In genomic region chr4:154672027-154672426, GRCm38 (mm10) we compare ENCODE assay signal across 17 mouse cellular contexts. TPM values are rescaled to one million over a fixed set of nuclear protein-coding genes. Genes with fewer than 3 reads are reported as not detected.
"Had no signal": no experiment of that assay in that cellular context is flagged by ENCODE, and none has a peak within 500 bp of the region (broad histone marks: within the 10 kb centered on the region; RNA-seq: fewer than 3 reads in every experiment).

No protein-coding gene starts in this region.

- H3K9ac ChIP-seq: intestine, embryonic 15.5 days; limb, embryonic 15.5 days; liver, embryonic 12.5 days; lung, embryonic 14.5 days; midbrain, embryonic 12.5 days; neural tube, embryonic 13.5 days had no signal

- H3K4me2 ChIP-seq: intestine, embryonic 15.5 days; limb, embryonic 15.5 days; liver, embryonic 12.5 days; lung, embryonic 14.5 days; midbrain, embryonic 12.5 days; neural tube, embryonic 13.5 days had no signal

- H3K4me3 ChIP-seq: intestine, embryonic 15.5 days; limb, embryonic 15.5 days; liver, embryonic 12.5 days; midbrain, embryonic 12.5 days; neural tube, embryonic 13.5 days had no signal

- DNase-seq: layer of hippocampus, adult 9-11 months; layer of hippocampus, postnatal 36 days; lung, embryonic 14.5 days; lung, postnatal 10 days; lung, postnatal 4 days; right cerebral cortex, postnatal 14 days; thymus, postnatal 4 days had no signal

- H3K27ac ChIP-seq: intestine, embryonic 15.5 days; limb, embryonic 15.5 days; liver, embryonic 12.5 days; midbrain, embryonic 12.5 days; neural tube, embryonic 13.5 days had no signal

- H3K36me3 ChIP-seq: intestine, embryonic 15.5 days; limb, embryonic 15.5 days; liver, embryonic 12.5 days; midbrain, embryonic 12.5 days; neural tube, embryonic 13.5 days had no signal

- ATAC-seq: intestine, embryonic 15.5 days; liver, embryonic 12.5 days; midbrain, embryonic 16.5 days had no signal

- H3K4me1 ChIP-seq: intestine, embryonic 15.5 days; liver, embryonic 12.5 days had no signal

- H3K9me3 ChIP-seq: intestine, embryonic 15.5 days; limb, embryonic 15.5 days; liver, embryonic 12.5 days; midbrain, embryonic 12.5 days; neural tube, embryonic 13.5 days had no signal

RNA-seq across cellular contexts. Expression of gene Actrt2, which starts 4.4 kb away (rescaled TPM):
- polyA plus RNA-seq: intestine, embryonic 15.5 days; limb, embryonic 15.5 days; liver, embryonic 12.5 days; liver, embryonic 16.5 days; lung, embryonic 14.5 days; midbrain, embryonic 12.5 days; midbrain, embryonic 16.5 days; neural tube, embryonic 13.5 days; spleen, adult 2 months; stomach, embryonic 16.5 days; thymus, postnatal 0 days had no signal
